Mouse (Mus musculus) WW6 (cell line): ENCODE measurements around the gene Cmah.

Experiments used
- DNase-seq: peaks from one replicate; pipeline ENCODE4 v3.0.0-alpha.2; 2013; ENCODE audit warnings: low read depth, low spot score

The Cmah gene

DNA sequence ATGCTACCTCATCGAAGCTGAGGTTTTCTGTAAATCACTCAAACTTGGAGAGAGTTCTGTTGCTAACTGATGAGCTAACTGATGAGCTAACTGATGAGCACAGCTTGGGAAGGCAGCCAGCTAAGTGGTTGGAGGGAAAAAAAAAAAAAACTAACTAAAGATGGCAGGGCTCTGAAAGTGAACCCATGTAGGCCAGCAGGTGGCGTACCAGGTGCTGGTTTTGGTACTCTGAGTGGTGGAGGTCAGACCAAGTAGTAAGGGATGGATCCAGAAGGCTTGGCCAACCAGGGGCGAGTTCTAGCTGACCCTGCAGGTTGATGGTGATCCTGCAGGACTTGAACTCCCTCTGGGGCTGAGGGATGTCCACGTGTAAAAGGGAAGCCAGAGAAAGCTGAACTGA lies 89.2 kb downstream of the Cmah start:
- peak; percentile 9 for DNase-seq

DNA sequence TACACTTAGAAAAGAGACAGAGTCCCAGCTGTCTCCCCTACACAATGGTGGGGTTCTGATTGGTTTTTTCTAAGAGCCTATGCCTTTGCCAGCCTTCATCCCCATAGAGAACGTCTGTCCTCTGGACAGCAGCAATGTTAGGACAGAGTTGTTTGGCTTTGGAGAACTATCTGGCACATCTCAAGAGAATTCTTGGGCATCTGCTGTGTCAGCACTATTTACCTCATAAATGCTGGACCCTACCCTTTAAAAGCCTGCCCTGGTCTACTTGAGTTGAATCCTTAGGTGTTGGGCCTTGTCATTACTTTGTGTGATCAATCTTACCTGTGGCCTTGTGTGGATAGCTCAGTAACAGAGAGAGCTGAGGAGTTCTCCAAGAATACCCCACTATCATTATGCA lies 90.8 kb downstream of the Cmah start:
- DNase-seq, result no peak

DNA sequence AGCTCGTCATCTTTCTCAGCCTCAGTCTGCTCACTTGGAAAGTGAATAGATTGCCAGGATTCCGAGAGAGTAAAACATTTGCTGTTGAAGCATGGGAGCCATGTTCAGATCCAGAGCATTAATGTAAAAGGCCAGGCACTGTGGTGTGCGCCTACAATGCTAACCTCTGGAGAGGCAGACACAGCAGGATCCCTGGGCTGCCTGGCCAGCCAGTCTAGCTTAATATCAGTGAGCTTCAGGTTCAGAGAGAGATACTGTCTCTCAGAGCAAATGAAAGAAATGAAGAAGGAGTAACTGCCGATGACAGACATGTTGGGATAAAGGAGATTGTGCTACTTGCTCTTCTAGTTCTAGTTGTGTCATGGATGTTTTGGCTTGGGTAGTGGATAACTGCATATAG lies 91.6 kb downstream of the Cmah start:
- no peak for DNase-seq

DNA sequence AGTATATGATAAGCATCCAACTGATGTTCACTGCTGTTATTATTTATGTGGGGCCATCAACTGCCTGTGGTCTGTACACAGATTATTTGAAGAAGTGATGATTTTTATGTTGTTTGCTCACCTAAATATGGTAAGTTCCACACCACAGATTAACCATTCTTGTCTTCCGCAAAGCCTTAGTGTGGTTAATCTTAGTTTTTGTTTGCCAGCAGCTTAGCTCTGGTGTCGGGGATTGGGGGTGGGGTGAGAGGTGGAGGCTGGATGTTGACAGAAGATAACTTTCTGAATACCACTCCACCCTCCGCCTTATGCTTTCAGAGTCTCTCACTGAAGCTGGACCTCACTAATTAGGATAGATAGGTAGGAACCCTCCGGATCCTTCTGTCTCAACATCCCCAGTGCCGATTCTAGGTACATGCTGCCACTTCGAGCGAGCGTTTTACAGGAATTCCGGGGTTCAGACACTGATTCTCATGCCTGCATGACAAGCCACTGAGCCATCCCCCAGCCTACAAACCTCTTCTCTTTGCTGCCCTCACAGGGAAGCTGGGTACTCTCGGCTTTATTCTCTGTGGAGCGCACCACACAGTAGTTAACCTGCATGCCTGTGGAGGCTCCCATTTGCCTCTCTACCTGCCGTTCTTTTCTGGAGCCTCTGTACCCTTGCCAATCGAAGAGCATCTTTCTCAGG lies 92.5 kb downstream of the Cmah start:
- DNase-seq, result no peak

DNA sequence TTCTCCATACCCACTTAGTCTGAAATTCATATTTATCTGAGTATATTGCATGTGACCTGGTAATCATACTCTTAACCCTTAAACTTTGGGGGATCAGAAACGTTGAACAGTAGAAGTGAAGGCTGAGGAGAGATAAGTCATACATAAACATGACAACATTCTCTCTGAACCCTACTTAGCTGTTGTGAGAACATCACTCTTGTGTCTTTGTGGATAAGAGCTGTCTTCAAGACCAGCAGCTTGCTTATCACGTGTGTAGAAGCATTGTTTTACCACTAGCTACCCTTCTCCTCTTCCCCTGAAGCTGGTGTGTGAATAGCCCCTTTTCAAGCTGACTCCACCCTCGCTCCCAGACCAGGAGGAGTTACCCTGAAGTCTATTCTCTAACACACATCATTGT lies 94.8 kb downstream of the Cmah start:
- DNase-seq, result no peak

DNA sequence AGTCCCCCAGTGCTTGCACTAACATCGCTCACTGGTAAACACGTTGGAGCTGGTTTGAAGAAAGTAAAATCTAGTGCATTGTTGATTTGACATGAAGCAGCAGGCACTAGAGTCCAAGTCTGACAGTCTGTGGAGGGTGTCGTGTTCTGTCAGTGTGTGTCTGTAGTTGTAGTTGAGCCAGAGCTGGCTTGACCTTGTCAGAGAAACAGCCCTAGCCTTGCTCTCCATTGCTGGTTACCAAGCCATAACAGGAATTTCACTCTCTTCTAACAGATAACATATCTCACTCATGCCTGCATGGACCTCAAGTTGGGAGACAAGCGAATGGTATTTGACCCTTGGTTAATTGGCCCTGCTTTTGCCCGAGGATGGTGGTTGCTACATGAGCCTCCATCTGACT lies 103.0 kb downstream of the Cmah start:
- DNase-seq, result no peak

DNA sequence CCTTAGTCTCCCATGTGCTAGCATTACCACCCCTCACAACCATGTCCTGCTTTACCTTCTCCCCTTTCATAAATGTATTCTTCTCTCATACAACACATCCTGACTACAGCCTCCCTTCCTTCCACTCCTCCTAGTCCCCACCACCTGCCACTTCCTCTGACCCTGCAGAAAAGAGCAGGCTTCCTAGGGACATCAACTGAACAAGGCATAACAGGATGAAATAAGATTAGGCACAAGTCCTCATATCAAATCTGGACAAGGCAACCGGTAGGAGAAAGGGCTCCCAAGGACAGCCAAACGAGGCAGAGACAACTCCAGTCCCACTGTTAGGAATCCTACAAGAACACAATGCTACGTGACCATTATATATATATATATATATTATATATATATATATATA lies 104.4 kb downstream of the Cmah start:
- DNase-seq, result no peak

DNA sequence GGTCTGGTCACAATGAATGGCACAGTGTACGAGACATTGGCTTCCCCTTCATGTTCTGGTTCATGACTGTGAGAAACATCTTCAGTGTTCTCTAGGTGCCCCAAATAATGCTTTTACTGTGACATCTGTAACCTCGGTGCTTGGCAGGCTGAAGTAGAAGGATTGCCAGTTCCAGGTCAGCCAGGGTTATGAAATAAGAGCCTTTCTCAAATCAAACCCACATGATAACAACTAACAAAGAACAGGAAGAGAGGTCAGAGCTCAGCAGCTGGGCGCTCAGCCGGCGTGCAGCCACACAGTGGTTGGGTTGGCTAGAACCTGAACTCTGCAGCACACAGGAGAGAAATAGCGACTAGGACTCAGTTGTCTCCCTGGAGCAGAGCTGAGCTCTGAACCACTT lies 115.1 kb downstream of the Cmah start:
- no peak for DNase-seq

DNA sequence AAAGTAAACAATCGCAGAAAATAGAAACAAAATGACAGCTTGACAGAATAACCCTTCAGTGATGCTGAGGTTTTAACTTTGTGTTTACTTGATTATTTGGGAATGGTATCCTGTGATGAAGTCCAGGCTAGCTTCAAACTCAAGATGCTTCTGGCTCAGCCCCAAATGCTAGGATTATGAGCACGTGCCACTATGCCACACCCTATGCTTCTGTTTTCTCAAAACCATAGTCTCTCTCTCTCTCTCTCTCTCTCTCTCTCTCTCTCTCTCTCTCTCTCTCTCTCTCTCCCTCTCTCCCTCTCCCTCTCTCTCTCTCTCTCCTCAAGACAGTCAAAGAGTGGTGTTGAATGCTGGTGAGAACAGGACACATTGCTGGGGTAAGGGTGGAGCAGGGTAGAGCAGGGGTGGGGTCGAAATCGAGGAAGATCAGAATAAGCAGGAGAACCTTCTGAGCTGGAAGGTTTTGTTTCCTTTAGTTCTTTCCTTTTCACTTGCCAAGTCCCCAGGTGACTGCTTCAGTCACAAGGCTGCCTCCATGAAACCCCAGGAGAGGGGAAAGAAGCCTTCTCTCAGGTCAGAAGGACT lies 116.7 kb downstream of the Cmah start:
- no peak for DNase-seq

DNA sequence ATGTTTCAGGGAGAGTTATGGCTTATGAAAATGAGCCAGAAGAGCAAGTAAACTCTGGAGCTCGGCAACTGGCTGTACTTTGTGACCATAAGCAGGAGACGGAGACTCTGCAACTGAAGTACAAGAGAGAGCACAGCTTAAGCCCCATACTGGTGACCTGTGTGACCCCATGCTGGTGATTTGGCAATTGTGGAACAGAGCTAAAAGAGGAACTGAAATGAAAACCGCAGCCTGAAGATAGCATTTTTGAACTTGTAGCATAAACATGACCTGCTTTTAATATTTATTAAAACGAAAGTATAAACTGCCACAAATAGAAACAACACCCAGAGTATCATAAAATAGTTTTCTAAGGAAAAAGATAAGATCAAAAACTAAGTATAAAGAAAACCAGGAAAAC lies 117.5 kb downstream of the Cmah start:
- no peak for DNase-seq

DNA sequence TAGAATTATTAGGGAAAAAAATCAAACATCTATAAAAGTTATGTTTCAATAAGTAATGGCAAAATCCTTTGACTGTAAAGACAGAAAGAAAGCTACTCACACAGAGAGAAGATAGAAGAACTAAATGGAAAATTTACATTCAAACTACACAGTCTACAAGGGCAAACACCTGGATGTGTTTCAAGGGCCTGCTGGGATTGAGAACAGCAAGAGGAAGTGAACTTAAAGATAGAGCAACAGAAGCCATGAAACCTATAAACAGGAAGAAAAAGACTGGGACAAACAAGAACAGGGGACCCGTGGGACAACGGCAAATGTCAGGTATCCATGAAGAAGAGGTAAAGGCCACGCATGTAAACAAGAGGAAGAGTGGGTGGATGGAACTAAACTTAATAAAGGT lies 118.0 kb downstream of the Cmah start:
- DNase-seq, result no peak

DNA sequence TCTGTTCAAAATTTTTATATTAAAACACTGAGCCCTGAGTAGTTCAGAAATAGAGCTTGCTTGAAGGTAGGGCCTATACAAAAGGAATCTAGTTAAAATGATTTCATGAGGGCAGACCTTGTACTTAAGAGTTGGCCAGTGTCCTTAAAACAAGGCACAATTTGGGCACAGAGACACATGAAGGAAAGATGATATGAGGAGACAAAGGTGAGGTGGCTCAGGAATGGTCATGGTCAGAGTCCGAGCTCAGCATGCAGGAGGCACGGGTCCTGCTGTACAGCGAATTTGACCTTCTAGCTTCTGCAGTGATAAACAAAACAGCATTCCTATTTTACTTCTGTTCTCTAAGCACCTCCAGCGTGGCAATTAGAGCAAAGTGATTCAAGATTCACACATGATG lies 118.9 kb downstream of the Cmah start:
- no peak for DNase-seq

DNA sequence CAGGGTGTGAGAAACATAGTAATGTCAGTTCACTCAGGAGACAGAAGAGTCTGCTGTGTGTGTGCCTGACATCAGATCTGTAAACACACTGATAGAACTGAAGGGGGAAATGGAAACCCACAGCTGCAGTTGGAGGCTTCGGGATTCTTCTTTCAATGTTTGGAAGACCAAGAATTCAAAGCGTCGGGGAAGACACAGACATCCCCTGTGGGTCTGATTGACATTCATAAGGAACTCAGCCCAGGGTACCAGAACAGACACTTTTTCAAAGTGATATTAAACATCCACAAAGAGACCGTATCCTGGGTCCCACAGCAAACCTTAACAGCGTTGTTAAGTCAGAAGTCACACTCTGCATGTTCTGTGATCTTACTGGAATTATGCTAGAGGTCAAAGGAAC lies 119.8 kb downstream of the Cmah start:
- no peak for DNase-seq

DNA sequence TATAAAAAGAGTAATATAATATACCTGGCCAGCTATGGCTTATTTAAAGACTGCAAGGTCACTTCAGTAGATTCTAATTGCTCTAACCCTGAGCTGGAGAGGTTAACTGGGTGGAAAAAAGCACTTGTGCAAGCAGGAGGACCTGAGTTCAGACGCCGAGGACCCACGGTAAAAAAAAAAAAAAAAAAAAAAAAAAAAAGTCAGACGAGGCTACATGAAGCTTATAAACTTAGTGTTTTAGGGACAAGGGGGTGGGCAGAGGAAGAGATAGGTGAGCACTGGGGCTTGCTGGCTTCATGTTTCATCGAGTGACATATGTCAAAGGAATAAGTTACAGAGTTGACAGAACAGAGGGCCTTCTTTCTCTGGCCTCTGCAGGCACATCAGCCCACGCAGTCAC lies 121.4 kb downstream of the Cmah start:
- no peak for DNase-seq

DNA sequence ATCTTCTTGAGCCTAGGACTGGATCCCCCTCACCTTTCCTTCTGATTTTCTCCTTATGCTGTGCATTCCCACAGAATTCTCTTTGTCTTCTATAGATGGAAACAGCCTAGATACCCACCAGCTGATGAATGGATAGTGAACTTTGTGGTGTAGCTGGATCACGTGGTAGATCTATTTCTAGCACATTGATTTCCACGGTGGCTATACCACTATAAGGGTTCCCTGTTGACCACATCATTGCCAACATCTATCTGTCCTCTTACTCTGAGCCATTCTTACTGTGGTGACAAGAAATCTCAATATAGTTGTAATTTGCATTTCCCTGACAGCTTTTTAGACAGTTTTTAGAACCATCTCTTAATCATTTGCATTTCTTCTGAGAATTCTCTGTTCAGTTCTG lies 124.3 kb downstream of the Cmah start:
- no peak for DNase-seq

DNA sequence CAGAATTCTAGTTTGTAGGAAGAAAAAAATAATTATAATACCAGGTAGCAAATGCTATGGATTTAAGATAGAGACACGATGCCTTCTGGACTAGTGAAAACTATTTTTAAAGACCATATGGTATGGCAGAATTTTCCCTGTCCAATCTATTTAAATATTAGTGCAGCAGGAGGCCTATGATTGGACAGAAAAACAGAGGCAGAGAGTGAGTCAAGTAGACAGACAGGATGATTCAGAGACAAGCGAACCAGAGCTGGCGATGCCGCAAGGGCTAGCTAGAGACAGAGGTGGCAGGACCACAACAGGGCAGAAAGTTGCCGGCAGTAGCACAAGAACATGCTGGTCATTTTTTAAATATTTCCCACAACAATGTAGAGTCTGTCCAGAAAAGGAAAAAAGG lies 126.5 kb downstream of the Cmah start:
- DNase-seq, result no peak

DNA sequence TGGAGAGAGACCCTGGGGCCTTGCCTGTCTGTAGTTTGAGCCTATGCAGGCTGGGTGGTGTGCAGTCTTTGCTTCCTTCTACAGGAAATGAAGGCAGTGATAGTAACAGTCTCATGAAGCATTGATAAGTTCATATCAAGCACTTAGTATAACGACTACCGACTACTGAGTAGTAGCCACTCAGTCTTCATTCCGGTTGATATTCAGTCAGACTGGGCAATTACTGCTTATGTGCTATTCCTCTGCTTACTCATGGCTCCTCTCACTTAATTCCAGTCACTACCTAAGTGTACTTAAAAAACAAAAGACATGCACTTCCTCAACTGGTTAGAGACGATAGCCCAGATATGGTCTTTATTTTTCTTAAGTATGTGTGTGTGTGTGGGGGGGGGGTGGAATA lies 129.2 kb downstream of the Cmah start:
- DNase-seq, result no peak

DNA sequence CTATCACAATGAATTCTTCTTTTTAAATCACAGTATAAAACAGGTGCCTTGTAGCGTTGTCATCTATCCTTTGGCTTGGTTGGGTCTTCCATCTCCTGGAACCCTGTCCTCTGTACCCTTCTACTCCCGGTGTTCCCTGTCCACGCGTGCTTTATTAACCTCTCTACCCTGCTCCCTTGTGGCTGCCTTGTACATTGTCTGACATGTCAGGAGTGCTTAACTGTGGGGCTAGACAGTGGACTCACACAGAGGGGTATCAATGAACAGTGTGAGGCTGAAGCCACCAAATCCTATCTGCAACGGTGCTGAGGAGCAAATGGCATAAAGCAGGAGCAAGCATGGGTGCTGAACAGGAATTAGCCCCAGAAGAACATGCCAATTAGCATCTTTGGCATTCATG lies 133.3 kb downstream of the Cmah start:
- DNase-seq, result no peak

DNA sequence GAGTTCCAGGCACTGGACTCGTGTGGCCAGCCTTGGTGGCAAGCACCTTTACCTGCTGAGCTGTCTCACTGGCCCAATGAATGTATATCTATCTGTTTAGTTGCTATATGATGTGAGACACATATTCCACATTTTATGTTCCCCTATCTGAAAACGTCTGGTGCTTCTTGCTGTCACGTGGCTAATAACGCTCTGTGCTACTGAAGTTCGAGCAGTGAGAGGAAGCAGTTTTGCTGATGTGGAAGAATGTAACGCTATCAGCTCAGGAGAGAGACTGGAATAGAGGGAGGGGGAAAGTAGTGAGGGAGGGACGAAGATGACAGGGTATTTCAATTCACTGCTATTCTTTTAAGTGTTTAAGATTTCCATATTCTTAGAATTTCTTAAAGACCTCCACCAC lies 136.6 kb downstream of the Cmah start:
- no peak for DNase-seq

DNA sequence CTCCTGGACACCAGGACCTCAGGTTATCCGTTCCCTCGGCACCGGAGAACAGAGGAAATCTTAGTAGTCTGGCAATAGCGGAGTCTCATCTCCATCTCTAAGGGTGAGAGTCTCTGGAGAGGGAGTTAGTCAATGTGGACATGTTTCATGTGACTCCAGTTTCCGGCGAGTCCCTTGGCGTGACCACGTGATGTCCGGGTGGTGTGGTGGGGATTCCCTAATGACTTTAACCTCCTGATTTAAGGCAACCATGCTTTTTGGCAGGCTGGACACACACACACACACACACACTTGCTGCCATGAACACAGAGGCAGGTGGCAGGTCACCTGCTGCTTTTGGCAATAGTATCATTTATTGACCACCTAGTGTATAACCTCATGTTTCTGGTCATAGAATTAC lies 138.8 kb downstream of the Cmah start:
- no peak for DNase-seq

DNA sequence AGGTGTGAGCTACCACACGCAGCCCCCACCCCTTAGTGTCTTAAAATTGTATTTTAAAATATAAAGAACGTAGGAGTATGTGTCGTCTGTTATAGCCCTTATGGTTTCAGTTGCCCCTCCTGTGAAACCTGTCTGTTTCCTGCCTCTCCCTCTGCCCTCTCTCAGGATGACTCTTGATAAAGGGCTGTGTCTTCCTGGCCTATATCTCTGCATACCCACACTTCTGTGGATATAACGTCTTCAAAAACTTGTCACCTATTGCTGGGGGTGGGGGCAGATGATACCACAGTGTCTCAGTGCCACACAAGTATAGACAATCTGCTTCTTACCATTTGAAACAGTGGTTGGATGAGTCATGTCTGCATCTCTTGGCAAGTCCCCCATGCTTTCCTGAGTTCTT lies 140.6 kb downstream of the Cmah start:
- DNase-seq, result no peak

DNA sequence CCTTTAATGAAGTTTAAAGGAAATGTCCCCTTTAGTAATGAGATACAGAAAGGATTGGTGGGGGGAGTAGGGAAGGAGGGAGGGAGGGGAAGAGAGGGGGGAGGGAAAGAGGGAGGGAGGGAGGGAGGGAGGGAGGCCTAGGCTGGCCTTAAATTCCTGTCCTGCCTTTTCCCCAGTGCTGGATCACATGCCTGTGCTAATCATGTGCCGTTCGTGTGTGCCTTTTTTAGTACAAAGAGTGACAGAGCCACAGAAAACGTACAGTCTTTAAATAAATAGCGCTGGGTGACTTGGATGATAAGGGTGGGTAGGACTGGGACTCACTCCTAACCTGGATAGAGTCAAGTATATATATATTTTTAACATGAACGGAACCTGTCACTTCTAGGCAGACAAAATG lies 150.4 kb downstream of the Cmah start:
- no peak for DNase-seq

DNA sequence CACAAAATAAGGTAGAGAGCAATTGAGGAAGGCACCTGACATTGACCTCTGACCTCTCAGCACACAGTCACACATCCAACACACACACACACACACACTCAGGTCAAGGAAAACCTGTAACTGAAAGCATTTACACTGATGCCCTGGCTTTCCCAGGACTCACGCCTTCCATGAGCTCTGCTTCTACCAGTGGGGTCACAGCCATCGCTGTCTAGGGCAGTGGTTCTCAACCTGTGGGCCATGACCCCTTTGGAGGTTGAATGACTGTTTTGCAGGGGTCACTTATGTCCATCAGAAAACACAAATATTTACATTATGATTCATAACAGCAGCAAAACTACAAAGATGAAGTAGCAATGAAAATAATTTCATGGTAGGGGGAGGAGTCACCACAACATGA lies 152.3 kb downstream of the Cmah start:
- DNase-seq, result no peak

DNA sequence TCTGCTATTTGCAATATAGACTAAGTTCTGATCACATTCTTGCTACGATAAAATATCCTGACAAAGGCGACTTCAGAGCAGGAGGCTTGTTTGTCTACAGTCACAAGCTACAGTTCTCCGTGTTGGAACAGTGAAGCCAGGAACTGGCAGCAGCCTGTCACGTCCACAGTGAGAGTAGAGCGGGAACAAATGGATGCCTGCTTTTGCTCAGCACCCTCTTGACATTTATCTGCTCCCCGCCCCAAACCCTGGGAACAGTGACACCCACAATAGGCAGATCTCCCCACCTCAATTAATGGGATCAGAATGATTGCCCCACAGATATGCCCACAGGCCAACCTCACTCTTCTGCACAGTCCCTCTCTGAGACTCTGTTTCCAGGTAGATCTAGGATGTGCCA lies 153.6 kb downstream of the Cmah start:
- DNase-seq, result no peak
